Mouse (Mus musculus): ENCODE data around the gene Rai14.
A peak's percentile ranks its signal among the peaks of the same experiment; 100 is the strongest.

Gene Rai14

DNA sequence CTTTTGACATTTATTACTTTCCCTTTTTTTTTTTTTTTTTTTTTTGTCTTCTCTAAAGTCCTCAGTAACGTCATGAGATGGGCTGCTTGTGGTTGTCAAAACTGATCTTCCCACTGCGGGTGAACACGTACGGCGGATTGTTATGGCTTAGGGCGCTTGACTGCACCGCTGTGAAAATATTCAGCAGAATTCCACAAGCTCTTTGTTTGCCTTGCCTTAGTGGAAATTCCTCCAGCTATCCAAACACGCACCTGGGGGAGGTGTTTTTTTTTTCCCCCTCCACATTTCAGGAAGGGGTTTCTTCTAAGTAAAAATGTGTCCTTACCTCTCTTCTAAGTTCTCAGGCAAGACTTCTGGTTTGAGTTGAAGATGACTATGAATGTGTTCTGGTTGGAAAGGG, 6.2 kb upstream of the Rai14 start:
- no peak for DNase-seq (ENCODE audit: low spot score in 2 of 2)

DNA sequence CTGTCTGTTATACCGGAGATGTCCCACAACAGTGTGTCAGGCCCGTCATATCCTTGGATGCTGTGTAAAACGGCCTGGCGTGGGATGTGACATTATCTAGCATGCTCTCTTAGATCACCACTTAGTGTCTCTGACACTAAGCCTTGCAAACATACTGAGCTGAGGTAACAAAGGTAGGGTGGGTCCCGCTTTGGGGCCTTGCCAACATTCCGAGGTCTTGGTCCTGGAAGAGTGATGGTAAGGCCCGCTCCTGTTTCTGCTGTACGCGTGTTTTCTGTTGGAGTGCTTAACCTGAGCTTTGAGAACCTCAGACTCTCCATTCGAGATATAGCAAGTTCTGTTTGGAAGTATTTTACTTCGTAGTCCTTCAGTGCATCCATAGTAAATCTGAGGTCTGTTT, 5.8 kb upstream of the Rai14 start:
- DNase-seq (ENCODE audit: low spot score in 2 of 2), result no peak

DNA sequence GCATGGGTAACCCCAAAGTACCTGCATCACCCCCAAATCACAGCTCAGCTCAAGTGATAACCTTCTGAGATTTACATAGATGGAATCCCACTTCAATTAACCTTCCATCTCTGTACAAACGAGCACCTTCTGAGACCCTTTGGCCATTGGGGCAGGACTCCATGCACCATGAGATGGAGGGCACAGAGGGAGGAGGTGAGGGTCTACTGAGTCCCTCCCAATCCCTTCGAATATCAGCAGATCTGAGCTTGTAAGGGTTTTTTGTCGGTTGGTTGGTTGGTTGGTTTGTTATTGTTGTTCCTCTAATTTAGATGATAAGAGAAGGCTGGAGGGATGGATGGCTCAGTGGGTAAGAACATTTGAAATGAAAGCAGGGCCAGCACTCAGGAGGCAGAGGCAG, 5.1 kb upstream of the Rai14 start:
- no peak for DNase-seq (ENCODE audit: low spot score in 2 of 2)

DNA sequence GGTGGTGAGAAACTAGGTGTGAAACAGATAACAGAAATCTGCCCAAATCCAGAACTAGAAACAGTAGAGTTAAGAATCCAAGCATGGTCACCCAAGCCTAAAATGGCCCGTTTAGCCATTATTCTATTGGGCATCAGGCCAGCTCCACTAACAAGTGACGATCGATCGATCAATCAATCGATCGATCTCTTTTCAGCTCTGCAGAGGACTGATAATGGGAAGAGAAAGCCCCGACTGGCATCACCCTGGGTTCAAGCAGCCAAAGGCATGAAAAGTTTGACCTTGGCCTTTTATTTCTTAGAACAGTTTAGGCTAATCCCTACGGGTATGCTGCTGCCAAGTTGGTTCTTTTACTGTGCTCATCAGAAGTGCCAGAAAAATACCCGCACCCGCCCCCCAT, 4.3 kb upstream of the Rai14 start:
- no peak for DNase-seq (ENCODE audit: low spot score in 2 of 2)

DNA sequence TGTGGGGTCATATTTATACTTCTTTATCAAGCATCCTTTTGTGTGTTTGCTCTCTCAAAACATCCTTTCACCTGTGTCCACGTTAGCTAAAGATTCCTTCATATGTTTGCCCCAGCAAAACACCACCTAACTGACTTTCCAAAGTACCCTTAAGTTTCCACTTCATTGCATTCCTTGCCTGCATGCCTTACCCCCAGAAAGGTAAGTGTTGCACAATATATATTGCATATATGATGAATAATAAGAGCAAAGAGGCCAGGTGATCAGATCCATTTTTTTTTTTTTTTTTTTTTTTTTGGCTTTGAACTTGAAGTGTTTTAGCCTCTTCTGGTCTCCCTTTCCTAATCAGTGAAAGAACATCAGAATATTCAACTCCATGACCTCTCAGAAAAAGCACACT, 2.9 kb upstream of the Rai14 start:
- DNase-seq (ENCODE audit: low spot score in 2 of 2), result no peak

DNA sequence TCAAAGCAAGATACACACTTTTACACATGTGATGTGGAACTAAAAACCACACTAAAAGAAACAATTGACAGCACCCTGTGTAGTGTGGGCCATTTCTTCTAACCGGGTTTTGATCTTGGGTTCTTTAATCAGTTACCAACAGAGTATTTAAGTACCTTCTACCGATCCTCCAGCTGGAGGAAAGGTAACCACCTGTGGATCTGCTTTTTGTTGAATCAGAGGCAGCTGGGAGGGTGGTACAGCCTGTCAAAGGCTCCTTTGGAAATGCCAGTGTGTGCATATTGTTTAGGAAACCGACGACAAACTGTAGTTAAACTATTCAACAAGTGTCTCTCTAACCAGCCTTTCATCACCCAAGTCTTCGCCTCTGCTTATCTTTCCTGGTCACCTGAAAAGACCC, 1.5 kb upstream of the Rai14 start:
- no peak for DNase-seq (ENCODE audit: low spot score in 2 of 2)

DNA sequence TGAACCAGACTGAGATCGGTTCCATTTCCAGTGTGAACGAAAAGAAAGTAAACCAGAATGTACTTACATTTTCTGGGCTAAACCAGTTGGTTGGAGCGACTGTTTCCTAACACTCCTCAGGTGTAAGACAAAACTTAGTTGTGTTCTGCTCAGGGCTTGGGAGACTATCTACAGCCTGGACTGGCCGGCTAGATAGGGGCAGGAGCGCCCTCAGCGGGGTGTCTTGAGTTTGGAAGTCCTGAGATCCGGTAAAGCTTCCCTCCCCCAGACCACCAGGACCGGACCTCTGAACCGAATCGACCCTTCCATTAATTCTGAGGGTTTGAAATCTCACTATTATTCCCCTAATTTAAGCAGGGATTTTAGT, 698 bp upstream of the Rai14 start:
- no peak for DNase-seq (ENCODE audit: low spot score in 2 of 2)

DNA sequence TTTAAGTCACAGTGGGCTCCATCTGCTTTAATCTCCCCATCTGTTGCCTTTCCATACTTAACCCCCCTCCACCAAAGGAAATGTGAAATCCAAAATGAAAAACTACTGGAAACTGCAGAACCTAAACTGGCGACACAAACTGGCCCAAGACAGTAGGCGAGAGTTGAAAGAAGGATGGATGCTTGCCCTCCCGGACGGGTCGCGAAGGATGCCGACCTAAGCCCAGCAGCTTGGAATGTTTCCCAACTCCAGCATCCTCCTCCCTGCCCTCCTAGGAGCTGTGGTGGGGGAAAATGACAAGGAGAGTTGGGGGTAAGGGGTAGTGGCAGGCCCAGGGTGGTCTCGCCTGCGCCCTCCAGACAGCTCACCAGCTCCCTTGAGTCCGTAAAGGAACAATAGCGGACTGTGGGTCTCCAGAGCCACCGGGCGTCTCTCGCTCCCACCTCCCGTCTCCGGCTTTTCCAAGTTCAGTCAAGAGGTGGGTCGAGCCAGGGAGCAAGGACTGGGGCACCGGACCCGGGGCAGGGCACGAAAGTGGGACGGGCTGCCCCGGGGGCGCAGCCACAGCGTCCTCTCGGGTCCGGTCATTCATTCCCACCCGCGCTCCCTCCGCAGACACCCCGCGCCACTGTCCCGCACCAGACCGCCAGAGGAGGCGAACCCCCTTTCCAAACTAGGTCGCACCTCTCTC, 653 bp downstream of the Rai14 start:
- DNase-seq (ENCODE audit: low spot score in 2 of 2), result peak in 1 of 2 experiments; percentile 13

DNA sequence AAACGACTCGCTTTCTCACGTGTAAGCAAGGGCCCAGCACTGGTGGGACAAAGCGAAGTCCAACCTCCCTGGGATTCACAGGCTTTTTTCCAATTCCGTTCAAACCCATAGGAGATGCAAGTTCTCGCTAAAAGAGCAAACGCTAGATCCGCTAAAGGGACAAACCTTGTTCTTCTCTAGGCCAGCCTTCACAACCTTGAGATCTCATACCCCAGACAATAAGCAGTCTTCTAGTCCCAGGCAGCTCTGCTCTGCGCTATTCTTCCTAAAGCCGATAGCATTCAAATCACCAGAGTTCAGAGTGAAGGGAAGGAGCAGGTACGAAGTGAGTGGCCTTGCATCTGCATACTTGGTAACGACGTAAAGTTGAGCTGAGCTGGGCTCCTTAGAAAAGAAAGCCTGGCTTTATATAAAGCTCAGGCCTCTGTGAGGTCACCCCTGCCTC, 1.2 kb downstream of the Rai14 start:
- no peak for DNase-seq (ENCODE audit: low spot score in 2 of 2)

DNA sequence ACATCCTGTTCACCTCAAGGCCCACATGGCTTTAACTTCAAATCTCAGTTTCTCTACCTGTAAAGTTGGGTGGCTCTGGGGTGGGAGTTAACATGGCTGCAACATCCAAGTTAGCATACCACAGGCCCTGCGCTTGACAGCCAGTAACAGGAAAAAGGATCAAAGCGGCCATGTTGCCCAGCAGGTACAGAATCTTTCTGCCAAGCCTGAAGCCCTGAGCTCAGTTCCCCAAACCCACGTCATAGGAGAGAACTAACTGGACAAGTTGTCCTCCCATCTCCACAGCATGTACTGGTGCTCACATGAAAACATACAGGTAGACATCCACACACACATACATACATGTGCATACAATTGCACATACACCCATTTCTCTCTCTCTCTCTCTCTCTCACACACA, 2.1 kb downstream of the Rai14 start:
- no peak for DNase-seq (ENCODE audit: low spot score in 2 of 2)

DNA sequence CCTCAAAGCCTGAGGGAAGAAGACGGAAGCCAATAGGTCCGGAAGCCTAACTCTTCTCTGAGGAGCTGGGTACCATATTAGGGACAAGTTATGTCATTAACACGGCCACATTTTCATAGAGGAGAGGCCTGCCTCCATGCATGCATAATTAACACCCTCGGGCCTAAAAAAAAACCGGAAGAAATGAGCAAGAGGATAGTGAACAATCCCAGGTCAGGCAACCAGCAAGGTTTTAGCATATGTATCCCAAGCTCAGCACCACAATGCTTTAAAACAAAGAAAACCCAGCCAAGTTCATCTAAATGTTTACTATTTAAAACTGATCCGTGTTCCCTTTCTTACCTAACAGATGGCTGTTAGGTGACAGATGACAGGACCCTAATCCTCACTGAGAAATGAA, 3.2 kb downstream of the Rai14 start:
- DNase-seq (ENCODE audit: low spot score in 2 of 2), result no peak

DNA sequence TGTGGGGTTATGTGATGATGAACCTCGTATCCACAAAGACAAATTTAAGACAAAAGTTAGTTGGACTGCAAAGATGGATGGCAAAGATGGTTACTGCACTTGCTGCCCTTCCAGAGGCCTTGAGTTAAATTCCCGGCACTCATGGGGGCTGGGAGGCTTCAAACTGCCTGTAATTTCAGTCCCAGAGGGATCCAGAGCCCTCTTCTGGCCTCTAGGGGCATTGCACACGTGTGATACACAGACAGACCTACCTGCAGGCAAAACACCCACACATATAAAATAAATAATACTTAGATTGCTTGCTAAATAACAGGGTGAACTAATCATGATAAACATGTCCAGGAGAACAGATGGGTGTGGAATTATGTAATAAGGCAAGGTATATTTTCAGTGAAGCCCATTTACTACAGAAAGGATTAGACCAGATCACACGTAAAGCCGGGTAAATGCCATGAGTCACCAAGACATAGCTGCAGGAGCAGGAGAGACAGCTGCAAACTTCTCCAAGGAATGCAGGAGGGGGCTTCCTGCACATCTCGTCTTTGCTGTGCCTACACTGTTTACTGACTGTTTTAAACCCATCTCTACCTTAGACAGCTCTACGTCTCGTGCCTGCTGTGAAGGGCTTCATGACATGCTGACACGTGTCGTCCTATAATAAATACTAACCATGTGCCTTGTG, 5.7 kb downstream of the Rai14 start:
- no peak for DNase-seq (ENCODE audit: low spot score in 2 of 2)

DNA sequence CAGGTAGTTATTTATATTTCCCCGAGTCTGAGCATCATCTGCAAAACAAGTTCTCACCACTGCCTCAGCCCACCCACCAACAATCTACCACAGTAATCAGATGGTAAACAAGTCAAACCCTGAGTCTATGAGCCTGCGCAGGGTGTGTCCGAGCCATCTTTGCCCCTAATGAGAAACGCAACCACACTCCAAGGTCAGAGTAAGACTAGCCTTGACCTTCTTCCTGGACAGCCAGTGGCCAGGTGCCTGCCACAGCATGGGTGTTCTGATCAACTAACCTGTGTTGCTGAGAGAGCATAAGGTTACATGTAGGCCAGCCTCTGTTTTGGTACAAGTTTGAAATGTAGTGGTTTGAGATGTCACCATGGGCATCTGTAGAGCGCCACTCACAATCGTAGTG, 7.3 kb downstream of the Rai14 start:
- DNase-seq (ENCODE audit: low spot score in 2 of 2), result no peak

DNA sequence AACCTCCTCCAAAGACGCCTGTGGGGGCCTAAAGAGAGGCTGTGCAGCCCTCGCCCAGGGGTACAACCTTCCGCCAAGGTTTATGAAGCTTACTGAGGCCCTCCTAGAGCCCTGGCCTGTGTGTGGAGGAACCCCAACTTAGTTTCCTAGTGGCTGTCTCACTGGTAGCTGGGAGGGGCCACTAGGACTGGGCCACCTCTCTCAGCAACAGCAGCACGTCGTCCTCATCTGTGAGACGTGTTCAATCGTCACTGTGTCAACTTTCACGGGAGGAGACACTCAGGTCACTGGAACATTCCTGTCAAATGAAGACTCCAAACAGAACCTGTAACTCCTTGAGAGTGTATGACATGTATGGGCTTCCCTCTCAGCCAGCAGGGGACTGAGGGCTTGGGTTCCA, 8.0 kb downstream of the Rai14 start:
- DNase-seq (ENCODE audit: low spot score in 2 of 2), result no peak

DNA sequence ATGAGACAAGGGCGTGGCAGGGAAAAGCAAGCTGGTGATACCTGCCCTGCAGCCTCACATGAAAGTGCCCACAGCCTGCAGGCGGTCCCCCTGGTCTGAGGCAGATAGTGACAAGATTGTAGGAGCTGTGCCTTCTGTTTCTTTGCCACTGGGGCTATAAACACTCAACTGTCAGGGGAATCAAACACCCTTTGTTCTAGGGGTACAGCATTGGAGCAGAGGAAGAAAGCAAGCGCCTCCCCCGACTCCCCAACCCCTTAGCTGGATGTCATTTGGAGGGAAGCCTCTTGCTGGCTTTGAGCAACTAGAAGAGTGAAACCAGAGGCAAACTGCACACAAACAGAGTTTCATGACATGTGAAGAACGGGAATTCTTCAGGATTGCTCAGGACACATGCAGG, 8.7 kb downstream of the Rai14 start:
- no peak for DNase-seq (ENCODE audit: low spot score in 2 of 2)

DNA sequence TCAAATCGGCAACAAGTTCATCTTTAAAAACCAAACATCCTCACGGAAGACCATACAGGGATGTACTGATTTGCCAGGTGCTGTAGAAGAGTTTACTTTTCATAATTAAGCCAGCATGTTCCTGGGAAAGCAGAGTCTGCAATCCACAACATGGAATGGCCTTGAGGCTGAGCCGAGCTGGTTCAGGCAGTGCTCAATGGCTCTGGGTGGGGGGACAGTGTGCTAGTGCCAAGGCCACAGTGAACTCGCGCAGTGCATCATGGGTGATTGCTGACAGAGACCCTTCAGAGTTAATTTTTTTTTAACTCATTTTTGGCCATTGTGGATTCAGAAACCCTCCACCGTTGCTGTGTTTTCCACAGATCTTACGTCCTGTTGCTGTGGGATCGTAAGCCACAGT, 10.1 kb downstream of the Rai14 start:
- DNase-seq (ENCODE audit: low spot score in 2 of 2), result no peak

DNA sequence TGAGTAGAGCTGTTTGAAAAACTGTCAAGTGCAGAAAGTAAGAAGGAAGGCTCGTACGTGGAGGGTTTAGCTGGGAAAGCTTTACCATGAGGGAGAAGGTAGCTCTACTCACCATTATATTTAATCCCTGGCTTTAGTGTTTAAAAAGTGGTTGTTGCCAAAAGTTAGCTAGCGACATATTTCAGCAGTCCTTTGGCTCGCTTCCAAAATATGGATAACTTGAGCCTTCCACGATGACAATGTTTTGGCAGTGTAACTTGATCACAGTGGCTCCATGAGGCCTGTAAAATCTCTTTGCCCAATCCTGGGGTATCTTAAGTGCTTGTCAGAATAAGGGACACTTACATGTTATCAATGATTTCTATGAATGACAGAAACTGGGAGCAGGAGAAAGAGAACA, 12.9 kb downstream of the Rai14 start:
- DNase-seq (ENCODE audit: low spot score in 2 of 2), result no peak

DNA sequence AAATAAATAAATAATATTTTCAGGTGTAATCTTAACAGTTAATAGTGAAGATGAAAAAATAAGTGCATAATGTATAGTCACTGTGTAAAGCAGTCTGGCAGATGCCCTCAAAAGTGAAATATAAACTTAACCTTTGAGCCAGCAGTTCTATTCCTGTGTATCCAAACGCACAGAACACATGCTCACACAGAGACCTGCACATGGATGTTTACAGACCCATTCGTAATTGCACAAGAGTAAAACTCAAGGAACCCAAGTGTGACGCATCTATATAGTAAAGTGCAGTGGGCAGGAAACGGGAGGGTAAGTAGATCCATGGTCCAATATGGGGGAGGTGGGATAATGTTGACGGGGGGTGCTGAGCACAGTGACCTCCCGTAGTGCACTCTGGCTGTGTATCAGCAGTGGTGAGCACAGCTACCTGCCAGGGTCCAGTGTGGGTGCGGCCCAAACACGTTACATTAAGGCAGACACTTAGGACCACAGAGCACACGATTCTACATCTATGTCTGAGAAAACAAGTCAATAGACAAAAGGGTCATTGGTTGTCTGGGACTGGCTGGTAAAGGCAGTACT, 13.4 kb downstream of the Rai14 start:
- no peak for DNase-seq (ENCODE audit: low spot score in 2 of 2)

DNA sequence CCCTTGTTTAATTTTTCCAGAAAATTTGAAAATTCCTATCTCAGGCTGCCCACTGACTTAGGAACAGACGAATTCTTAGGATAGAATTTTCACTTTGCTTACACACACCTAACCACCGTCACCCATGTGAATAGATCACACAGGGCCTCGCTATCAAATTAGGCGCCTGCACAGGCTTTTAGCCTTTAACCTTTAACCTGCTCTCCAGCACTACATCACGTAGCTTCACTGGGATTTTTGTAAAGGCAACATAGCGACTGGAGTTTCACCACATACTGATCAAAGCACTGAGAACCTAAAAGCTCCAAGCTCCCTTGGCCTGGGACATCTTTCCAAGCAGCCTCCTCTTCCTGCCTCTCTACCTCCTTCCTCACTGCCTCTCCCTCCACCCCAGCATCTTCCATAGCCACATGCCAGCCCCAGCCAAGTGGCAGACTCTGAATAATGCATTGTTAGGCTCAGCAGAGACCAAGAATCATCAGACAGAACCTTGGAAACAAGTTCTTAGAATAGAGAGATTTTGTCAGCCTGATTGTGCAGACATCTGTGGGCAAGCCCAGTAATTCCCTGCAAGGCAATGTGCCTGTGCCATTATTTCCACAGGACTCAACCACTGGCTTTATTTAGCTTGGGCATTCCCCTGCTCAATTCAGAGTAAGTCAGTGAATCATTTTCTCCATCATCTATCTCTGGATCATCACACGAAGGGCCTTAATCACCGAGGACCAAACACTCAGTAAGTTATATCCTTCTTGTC, 17.8 kb downstream of the Rai14 start:
- peak in 1 of 2 experiments; percentile 34 for DNase-seq (ENCODE audit: low spot score in 2 of 2)

DNA sequence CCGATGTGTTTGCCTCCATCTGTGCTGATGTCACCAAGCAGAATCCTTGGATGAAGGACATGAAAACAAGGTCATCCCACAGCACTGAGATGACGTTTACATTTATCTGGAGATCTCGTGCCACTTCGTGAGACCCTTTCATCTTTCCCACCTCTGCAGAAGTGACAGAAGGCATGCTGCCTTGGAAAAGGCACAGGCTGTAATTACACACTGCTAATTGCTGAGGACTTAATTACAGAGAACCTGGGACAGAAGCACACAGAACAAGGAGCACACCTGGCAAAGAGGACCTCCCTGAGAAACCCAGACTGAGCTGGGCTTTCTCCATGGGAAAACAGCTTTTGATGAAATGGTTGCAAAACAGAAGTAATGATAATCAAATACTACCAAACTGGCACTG, 21.8 kb downstream of the Rai14 start:
- DNase-seq (ENCODE audit: low spot score in 2 of 2), result no peak

DNA sequence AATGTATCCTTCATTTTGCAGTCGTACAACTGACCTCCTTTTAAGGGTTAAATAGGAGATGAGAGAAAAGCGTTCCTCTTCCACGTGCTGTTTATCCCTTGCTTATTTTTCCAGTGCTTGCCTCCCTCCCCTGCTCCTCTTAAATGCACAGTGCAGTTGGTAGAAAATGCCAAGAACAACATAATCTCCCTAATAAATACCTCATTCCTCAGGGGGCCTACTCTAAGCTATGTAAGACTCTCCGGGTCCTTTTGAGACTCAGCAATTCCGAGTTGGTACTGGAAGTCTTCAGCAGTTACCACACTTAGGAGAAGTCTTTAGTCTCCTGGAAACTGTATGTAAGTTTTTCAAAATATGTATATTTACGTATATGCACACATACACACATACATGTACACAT, 22.9 kb downstream of the Rai14 start:
- no peak for DNase-seq (ENCODE audit: low spot score in 2 of 2)

DNA sequence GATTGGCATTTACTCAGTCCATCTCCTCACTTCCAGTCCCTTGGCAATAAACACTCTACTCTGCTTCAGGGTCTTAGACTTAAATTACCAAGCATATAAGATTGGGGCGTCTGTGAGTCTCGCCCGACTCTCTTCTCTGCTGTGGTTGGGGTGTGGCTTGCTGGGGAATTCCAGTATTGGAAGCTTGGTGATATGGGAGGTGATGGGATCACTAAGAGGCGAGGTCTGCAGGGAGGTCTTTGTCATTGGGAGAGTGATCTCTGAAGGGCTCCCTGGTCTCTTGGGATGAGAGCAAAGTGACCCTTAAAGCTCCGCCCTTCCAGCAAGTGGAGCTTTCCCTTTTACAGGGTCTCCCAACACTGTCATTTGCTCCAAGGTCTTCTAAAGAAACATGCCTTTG, 23.5 kb downstream of the Rai14 start:
- no peak for DNase-seq (ENCODE audit: low spot score in 2 of 2)

DNA sequence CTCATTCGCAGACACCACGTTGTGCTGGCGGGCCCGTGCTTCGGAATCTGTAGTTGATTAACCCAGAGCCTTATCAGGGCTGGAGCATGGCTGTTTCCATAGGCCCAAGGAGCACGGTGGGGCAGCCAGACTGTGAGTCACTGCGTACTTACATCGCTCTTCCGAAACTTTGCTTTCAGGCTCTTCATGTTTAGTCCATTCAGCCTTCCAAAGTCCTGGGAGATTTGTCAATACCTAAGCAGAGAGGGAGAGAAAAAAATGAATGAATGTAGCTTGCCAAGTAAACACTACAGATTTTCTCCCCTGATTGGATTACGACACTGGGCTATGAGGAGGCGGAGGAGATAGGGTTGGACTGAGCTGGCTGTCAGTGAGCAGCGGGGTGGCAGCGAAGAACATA, 24.2 kb downstream of the Rai14 start:
- DNase-seq (ENCODE audit: low spot score in 2 of 2), result no peak
